Mouse (Mus musculus): Measurements from ENCODE around the gene Dhrs7b. TPM values are rescaled to one million over a fixed set of nuclear protein-coding genes. Genes with fewer than 3 reads are reported as not detected.

Dhrs7b gene
- total RNA-seq, 2 experiments from 2014 or later: 19.4 to 19.7 TPM

DNA sequence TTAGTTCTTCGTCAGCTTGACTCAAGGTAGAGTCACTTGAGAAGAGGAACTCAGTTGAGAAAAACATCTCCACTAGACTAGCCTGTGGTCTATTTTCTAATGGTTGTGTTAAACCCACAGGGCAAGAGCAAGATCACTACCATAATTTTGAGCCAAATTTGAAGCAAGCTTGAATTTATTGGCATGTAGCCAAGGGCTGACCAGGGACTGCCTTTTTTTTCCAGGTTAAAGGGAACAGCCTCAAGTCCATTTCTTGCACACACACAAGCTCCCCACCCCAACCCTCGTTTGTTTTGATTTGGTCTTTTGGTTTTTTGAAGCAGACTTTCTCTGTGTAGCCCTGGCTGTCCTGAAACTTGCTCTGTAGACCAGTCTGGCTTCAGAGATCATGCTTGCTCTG is 59.4 kb downstream of the Dhrs7b start:
- no peak for DNase-seq
- intact Hi-C loops (cut with DNase I): no loop called here

DNA sequence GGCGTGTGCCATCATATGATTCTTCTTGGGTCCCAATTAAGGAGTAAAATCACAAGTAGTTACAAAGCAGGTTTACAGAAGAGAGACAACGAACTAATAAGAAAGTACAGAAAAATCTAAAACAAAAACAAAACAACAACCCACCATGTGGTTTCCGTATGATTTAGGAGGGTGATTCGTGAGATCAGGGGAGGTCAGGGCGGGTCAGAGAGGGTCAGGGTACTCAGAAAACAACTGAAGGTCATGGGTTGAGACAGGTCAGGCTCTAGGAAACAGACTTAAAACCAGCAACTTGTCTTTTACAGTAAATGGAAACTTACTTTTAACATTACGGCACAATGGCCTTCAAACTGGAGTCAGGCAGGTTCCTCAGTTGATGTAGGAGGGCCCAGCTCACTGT is 59.9 kb downstream of the Dhrs7b start:
- DNase-seq: no peak
- intact Hi-C loops (cut with DNase I): no loop called here

DNA sequence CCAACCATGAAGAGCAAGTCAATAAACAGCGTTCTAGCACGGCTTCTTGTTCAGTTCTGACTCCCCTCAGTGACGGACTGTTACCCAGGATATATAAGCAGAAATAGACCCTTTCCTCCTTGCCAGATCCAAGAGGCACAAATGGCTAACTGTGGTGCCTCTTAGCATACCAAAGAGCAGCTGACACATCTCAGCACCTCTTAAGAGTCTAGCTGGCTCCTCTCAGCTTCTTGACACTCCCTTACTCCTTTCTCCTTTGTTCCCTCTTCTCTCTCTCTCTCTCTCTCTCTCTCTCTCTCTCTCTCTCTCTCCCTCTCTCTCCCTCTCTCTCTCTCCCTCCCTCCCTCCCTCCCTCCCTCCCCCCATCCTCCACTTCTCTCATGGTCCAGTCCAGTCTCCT is 60.3 kb downstream of the Dhrs7b start:
- DNase-seq: no peak
- intact Hi-C loops (cut with DNase I): no loop called here

DNA sequence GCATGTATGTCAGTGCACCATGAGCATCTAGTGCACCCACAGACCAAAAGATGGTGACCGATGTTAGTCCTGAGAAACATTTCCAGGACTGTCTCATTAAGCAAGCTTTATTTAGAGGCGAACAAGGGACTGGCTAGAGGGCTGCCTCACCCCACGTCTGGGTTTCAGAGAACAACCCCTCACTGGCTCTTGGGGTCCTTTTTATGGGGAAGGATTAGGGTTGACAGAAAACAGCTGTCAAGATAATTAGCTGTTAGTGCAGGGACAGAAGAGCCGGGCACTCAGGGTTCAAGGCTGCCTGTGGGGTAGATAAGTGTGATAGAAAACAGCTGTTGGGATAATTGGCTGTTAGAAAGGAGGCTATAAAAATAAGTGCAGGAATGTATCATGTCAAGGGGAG is 65.5 kb downstream of the Dhrs7b start:
- intact Hi-C loops (cut with DNase I): no loop called here
- DNase-seq: no peak

DNA sequence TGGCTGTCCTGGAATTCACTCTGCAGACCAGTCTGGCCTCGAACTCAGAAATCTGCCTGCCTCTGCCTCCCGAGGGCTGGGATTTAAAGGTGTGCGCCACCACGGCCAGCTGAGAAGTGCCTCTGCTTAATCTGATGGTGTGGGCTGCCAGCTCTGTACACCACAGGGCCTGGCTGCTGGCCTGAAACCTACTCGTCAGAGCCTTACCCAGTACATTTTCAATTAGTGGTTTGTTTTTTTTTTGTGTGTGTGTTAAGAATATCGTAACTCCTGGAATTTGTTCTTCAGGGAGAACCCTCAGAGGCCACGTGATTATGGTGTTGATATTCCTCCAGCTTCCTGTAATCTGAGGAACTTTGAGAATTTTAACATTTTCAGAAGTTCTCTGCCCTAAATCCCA is 71.6 kb downstream of the Dhrs7b start:
- intact Hi-C loops (cut with DNase I): no loop called here
- DNase-seq: no peak

DNA sequence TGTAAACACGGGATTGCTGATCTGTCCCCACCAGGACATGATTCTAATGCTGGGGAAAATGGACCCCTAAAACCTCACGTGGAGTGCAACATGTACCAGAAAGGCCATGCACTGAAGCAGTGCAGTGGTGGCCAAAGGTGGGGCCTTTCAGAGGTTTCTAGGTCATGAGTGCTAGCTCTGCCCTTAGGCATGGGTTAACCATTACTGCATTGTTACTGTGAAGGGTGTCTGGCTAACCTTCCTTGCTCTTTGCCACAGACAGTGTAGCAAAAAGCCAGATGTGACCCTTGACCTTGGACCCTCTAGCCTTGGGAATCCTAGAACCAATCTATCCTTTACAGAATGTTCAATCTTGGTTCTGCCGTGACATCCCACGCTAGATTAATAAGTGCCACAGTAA is 72.1 kb downstream of the Dhrs7b start:
- intact Hi-C loops (cut with DNase I): no loop called here
- no peak for DNase-seq

DNA sequence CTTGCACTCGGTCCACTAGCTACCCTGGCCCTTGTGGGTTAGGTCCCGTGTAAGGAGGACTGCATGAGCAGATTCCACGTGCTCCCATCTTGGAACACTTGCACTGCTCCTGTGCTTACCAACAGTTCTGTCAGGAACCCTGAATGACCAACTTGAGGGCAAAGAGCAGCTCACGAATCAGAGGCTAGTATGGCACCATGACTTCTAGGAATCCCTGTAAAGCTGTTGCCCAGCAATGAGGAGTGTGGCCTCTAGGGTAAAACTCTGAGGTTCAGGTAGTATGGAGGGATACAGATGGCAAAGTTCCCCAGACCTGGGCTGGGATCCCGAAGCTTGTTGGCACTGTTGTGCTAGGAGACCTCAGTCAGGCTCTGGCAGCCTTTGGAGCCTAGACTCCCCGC is 73.2 kb downstream of the Dhrs7b start:
- intact Hi-C loops (cut with DNase I): no loop called here
- DNase-seq: no peak

DNA sequence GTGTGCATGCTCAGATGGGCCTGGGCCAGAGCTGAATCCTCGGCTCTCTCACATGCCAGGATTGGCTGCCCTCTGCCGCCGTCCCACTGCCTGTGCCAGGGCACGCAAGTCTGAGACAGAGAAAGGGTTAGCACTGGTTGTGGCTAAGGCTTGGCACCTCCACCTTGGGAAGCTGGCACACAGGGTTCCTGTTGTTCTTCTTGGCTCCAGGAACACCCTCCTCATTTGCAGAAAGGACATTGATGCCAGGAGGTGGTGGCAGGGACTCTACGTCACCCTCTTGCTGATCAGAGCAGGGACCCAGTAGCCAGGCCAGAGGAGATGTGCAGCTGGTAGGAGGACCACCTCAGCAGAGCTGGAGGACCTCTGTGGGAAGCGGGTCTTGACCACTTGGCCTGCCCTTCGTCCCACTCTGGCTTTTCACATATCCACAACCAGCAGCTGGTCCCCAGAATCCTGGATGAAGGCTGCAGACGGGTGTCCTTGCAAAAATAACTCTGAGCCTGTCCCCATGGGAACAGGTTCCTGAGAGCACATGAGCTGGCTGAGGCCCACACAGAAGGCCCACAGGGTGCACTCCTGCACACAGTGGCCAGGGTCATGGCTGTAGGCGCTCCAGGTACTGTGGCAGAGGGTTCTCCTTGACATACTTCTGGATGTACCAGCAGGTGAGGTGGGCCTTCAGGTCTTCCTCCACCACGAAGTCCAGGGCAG is 75.1 kb downstream of the Dhrs7b start:
- no peak for DNase-seq
- intact Hi-C loops (cut with DNase I): loop anchor here (2.0 kb wide), 1 partner anchor 185 kb away; no protein-coding TSS in a partner anchor

DNA sequence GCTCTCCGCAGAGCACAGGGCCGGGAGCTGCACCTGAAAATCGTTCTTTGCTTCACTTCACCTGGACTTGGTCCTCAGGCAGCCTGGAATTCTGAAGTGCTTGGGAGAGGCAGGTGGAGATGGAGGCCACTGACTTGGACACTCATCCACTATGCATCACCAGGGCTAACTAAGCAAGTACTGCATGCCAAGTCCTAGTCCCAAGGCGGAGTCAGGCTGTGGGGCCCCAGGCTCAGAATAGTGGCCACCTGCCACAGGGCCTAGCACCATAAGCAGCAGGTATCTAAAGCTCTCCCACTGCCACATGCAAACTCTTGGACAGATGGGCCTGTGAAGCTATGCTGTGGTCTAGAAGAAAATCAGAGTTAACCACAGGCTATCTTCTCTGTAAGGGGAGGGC is 76.0 kb downstream of the Dhrs7b start:
- DNase-seq: no peak
- intact Hi-C loops (cut with DNase I): loop anchor here (2.0 kb wide), 1 partner anchor 184 kb away; no protein-coding TSS in a partner anchor

DNA sequence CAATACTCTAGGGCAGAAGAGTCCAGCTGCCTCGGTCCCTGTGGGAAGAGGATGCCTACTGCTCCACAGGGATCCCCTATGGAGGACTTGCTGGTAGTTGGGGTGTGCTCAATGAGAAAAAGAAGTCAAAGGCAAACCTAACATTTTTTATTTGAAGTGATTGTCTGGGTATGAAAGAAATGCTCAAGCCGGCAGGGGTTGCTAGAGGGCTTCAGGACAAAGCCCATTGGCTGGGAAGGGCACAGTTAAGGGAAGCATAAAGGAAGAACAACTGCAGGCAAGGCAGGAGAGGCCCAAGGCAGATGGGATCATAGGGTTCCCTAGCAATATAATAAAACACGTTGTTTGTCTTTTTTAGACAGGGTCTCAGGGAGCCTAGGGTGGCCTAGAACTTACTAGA is 77.6 kb downstream of the Dhrs7b start:
- no peak for DNase-seq
- intact Hi-C loops (cut with DNase I): no loop called here

DNA sequence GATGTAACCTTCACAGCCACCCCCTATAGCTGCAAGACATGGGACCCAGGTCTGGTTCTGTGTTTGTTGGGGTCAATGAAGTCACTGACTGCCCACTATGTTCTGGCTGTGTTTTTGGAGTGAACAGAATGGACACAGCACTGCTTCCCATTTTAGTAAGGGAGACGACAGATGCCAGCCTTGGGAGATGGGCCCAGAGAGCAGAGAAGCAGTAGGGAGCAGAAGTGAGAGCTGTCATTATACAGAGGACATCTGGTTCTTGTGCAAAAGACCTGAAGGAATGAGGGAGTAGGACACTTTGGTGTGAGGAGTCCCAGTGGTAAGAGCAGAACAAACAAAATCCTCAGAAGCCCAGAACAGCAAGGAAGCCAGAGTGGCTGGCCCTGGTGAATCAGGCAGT is 79.2 kb downstream of the Dhrs7b start:
- no peak for DNase-seq
- intact Hi-C loops (cut with DNase I): no loop called here

Other genes with a start within 250 kb of the Dhrs7b start
- 10 to 100 TPM; 13.6 to 13.7 TPM for gene Llgl1, start 130.9 kb upstream of the Dhrs7b start, total RNA-seq (2021)
- 100 to 1,000 TPM; 124 to 126 TPM for gene Flii, start 103.4 kb upstream of the Dhrs7b start, total RNA-seq (2021)
- 10 to 100 TPM; 36.1 to 36.4 TPM for gene Mief2, start 102.2 kb upstream of the Dhrs7b start, total RNA-seq (2021)
- gene Top3a, start 53.3 kb upstream of the Dhrs7b start, total RNA-seq (2021): 1 to 10 TPM; 4.5 to 5.3 TPM
- 10 to 100 TPM; 14.5 to 15.3 TPM for gene Smcr8, start 53.1 kb upstream of the Dhrs7b start, total RNA-seq (2021)
- gene Shmt1, start 18.9 kb upstream of the Dhrs7b start, total RNA-seq (2021): 1 to 10 TPM; 8.8 to 9.1 TPM
- gene Tmem11, start 48.6 kb downstream of the Dhrs7b start, total RNA-seq (2021): 10 to 100 TPM; 30.6 to 32.3 TPM
- gene Natd1, start 84.1 kb downstream of the Dhrs7b start, total RNA-seq (2021): 10 to 100 TPM; 15.5 to 16.0 TPM
- 10 to 100 TPM; 84.2 to 84.5 TPM for gene Map2k3, start 101.4 kb downstream of the Dhrs7b start, total RNA-seq (2021)
- 10 to 100 TPM; 22.8 to 24.9 TPM for gene Kcnj12, start 191.9 kb downstream of the Dhrs7b start, total RNA-seq (2021)

Data from heart, postnatal 36 days (tissue).